8 mouse cellular contexts compared by ENCODE assay signal in the genomic region with DNA sequence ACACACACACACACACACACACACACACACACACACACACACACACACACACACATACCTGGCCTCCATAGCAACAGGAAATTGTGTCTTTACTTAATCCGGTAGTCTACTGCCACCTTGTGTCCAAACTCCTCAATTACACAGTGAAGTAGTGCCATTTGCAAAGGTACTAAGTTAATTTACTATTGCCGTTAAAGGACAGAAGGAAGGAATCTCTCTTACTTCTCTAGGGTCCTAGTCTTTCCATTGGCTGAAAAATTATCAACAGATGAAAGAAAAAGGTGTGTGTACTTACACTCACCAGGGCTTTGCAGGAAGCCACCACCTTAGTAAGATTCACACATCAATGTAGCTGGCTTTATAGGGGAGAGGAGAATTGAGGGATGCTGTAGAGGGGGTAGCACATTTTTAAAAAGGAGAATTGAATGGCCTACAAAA. TPM values are rescaled to one million over a fixed set of nuclear protein-coding genes. Genes with fewer than 3 reads are reported as not detected.
A peak's percentile ranks its signal among the peaks of the same experiment; 100 is the strongest.
DNase-seq lines count a peak whose midpoint lies in the region; ATAC-seq lines count a peak whose summit lies in the region.

No protein-coding gene starts in this region.

- DNase-seq in ovary, postnatal 14 days (ENCODE audit: low spot score): peak; percentile 65
- no peak for DNase-seq in ovary, postnatal 10 days (ENCODE audit: low spot score)
- peak; percentile 58 for DNase-seq in c-Kit-negative CD71-positive TER-119-positive erythroid progenitor cells, embryonic 14.5 days (ENCODE audit: low read depth, low spot score)
- peak; percentile 76 for DNase-seq in limb, embryonic 11.5 days (ENCODE audit: low spot score)
- DNase-seq in neural tube, embryonic 10.5 days (ENCODE audit: extremely low spot score, low spot score): peak; percentile 40
- peak; percentile 42 for DNase-seq in testis, postnatal 14 days (ENCODE audit: low spot score)

- ATAC-seq in forebrain, embryonic 12.5 days (ENCODE audit: low FRiP score): peak; percentile 41
- peak; percentile 55 for ATAC-seq in intestine, embryonic 16.5 days
- no peak for ATAC-seq in limb, embryonic 11.5 days (ENCODE audit: insufficient number of reproducible peaks, low FRiP score, low TSS enrichment, low read depth)

- no peak overlapping the region for H3K4me3 ChIP-seq in forebrain, embryonic 12.5 days (replicated peaks)
- H3K4me3 ChIP-seq in intestine, embryonic 16.5 days (ENCODE audit: low read length): no peak overlapping the region
- no peak overlapping the region for H3K4me3 ChIP-seq in limb, embryonic 11.5 days (ENCODE audit: low read depth, low read length)

- no peak overlapping the region for H3K4me2 ChIP-seq in forebrain, embryonic 12.5 days
- no peak overlapping the region for H3K4me2 ChIP-seq in intestine, embryonic 16.5 days (ENCODE audit: low read depth, low read length)
- H3K4me2 ChIP-seq in limb, embryonic 11.5 days (ENCODE audit: low read depth, severe bottlenecking): no peak overlapping the region

- H3K27ac ChIP-seq in forebrain, embryonic 12.5 days: no peak overlapping the region
- H3K27ac ChIP-seq in intestine, embryonic 16.5 days (ENCODE audit: low read length): no peak overlapping the region
- H3K27ac ChIP-seq in limb, embryonic 11.5 days (replicated peaks; ENCODE audit: low read depth, low read length): no peak overlapping the region

- H3K9me3 ChIP-seq in forebrain, embryonic 12.5 days: no peaks in the 10 kb centered on the region
- H3K9me3 ChIP-seq in intestine, embryonic 16.5 days (ENCODE audit: control insufficient read depth, low read length): no peaks in the 10 kb centered on the region
- no peaks in the 10 kb centered on the region for H3K9me3 ChIP-seq in limb, embryonic 11.5 days (ENCODE audit: control insufficient read depth, low read length)

- H3K27me3 ChIP-seq in forebrain, embryonic 12.5 days: no peaks in the 10 kb centered on the region
- H3K27me3 ChIP-seq in intestine, embryonic 16.5 days (replicated peaks; ENCODE audit: control insufficient read depth, insufficient read depth, low read length): no peaks in the 10 kb centered on the region
- no peaks in the 10 kb centered on the region for H3K27me3 ChIP-seq in limb, embryonic 11.5 days (ENCODE audit: control insufficient read depth, insufficient read depth, low read length)

- H3K9ac ChIP-seq in forebrain, embryonic 12.5 days: no peak overlapping the region
- H3K9ac ChIP-seq in intestine, embryonic 16.5 days (ENCODE audit: low read depth, low read length): no peak overlapping the region
- no peak overlapping the region for H3K9ac ChIP-seq in limb, embryonic 11.5 days (ENCODE audit: low read length)

- WGBS in forebrain, embryonic 12.5 days: 5% methylated on average over 2 of the region's 2 CpGs
- WGBS in intestine, embryonic 16.5 days: 0% methylated on average over 2 of the region's 2 CpGs
- 4% methylated on average over 2 of the region's 2 CpGs for WGBS in limb, embryonic 11.5 days

- 0 out of 2 replicates have a peak, but pooled peaks cover 4% of the 10 kb centered on the region for H3K4me1 ChIP-seq in forebrain, embryonic 12.5 days
- no peaks in the 10 kb centered on the region for H3K4me1 ChIP-seq in intestine, embryonic 16.5 days (ENCODE audit: control insufficient read depth, insufficient read depth, low read length)
- H3K4me1 ChIP-seq in limb, embryonic 11.5 days (ENCODE audit: control insufficient read depth, insufficient read depth, low read length): no peaks in the 10 kb centered on the region

- no peaks in the 10 kb centered on the region for H3K36me3 ChIP-seq in forebrain, embryonic 12.5 days (replicated peaks)
- H3K36me3 ChIP-seq in intestine, embryonic 16.5 days (ENCODE audit: control insufficient read depth, insufficient read depth, low read length): no peaks in the 10 kb centered on the region
- H3K36me3 ChIP-seq in limb, embryonic 11.5 days (ENCODE audit: control insufficient read depth, insufficient read depth, low read length): no peaks in the 10 kb centered on the region

RNA-seq across cellular contexts. Expression of gene 6030458C11Rik, which starts 29.0 kb away (rescaled TPM):
- 34.9 and 38.3 TPM in 2 replicates for polyA plus RNA-seq in forebrain, embryonic 12.5 days (2016; fragmentation: Nextera tagmentation; extraction: Ambion mirVana)
- polyA plus RNA-seq in intestine, embryonic 16.5 days (2015; fragmentation: Nextera tagmentation; extraction: Ambion mirVana): 22.6 and 28.9 TPM in 2 replicates
- 32.4 and 39.4 TPM in 2 replicates for polyA plus RNA-seq in limb, embryonic 11.5 days (2014; fragmentation: Nextera tagmentation; extraction: Ambion mirVana)

RNA-seq across cellular contexts. Expression of gene Drosha, which starts 29.1 kb away (rescaled TPM):
- polyA plus RNA-seq in forebrain, embryonic 12.5 days (2016; fragmentation: Nextera tagmentation; extraction: Ambion mirVana): 73.9 and 81.9 TPM in 2 replicates
- polyA plus RNA-seq in intestine, embryonic 16.5 days (2015; fragmentation: Nextera tagmentation; extraction: Ambion mirVana): 25.2 and 25.6 TPM in 2 replicates
- polyA plus RNA-seq in limb, embryonic 11.5 days (2014; fragmentation: Nextera tagmentation; extraction: Ambion mirVana): 81.4 and 87.4 TPM in 2 replicates

RNA-seq across cellular contexts. Expression of gene Pdzd2, which starts 55.8 kb away (rescaled TPM):
- polyA plus RNA-seq in forebrain, embryonic 12.5 days (2016; fragmentation: Nextera tagmentation; extraction: Ambion mirVana): 4.9 and 7.3 TPM in 2 replicates
- polyA plus RNA-seq in intestine, embryonic 16.5 days (2015; fragmentation: Nextera tagmentation; extraction: Ambion mirVana): 9.1 and 10.7 TPM in 2 replicates
- polyA plus RNA-seq in limb, embryonic 11.5 days (2014; fragmentation: Nextera tagmentation; extraction: Ambion mirVana): 22.1 and 24.3 TPM in 2 replicates
